ENCODE assay signal across 8 mouse cellular contexts in genomic region chr12:105104036-105104435, GRCm38 (mm10). TPM values are rescaled to one million over a fixed set of nuclear protein-coding genes. Genes with fewer than 3 reads are reported as not detected.
DNase-seq lines count a peak whose midpoint lies in the region; ATAC-seq and TF ChIP-seq lines count a peak whose summit lies in the region.

No protein-coding gene starts in this region.

- no peak overlapping the region for H3K27ac ChIP-seq in heart, embryonic 11.5 days (ENCODE audit: low read depth, low read length)
- H3K27ac ChIP-seq in embryonic fibroblast, embryonic 13.5 days (ENCODE audit: insufficient read depth, low read length): no peak overlapping the region
- H3K27ac ChIP-seq in midbrain, postnatal 0 days (ENCODE audit: low read depth, low read length): no peak overlapping the region; the same call in 1 of the 2 replicates
- no peak overlapping the region for H3K27ac ChIP-seq in stomach, postnatal 0 days (replicated peaks)

- TF ChIP-seq POLR2A in embryonic fibroblast, embryonic 13.5 days (IDR thresholded peaks at IDR 0.05; ENCODE audit: low read depth, low read length): no peak

- no peak overlapping the region for H3K4me3 ChIP-seq in heart, embryonic 11.5 days (ENCODE audit: low read depth, low read length)
- no peak overlapping the region for H3K4me3 ChIP-seq in embryonic fibroblast, embryonic 13.5 days (ENCODE audit: insufficient read depth, low read length)
- H3K4me3 ChIP-seq in midbrain, postnatal 0 days (ENCODE audit: low read depth, low read length): no peak overlapping the region
- no peak overlapping the region for H3K4me3 ChIP-seq in stomach, postnatal 0 days (ENCODE audit: low read depth, low read length)

- no peak for TF ChIP-seq EP300 in stomach, postnatal 0 days (optimal IDR thresholded peaks at IDR 0.05)

- 11% methylated on average over 4 of the region's 4 CpGs for WGBS in heart, embryonic 11.5 days (ENCODE audit: insufficient replicate concordance)
- 2% methylated on average over 4 of the region's 4 CpGs for WGBS in midbrain, postnatal 0 days
- WGBS in stomach, postnatal 0 days: under 1% methylated on average over 4 of the region's 4 CpGs

- H3K4me2 ChIP-seq in heart, embryonic 11.5 days: no peak overlapping the region
- H3K4me2 ChIP-seq in midbrain, postnatal 0 days (ENCODE audit: low read depth, low read length, poor library complexity, severe bottlenecking): no peak overlapping the region
- no peak overlapping the region for H3K4me2 ChIP-seq in stomach, postnatal 0 days (replicated peaks; ENCODE audit: low read depth)

- peaks cover 2% of the 10 kb centered on the region; the same call in 1 of the 2 replicates for H3K27me3 ChIP-seq in heart, embryonic 11.5 days (ENCODE audit: control insufficient read depth, insufficient read depth, low read length)
- no peaks in the 10 kb centered on the region for H3K27me3 ChIP-seq in midbrain, postnatal 0 days (ENCODE audit: insufficient read depth, low read length)
- H3K27me3 ChIP-seq in stomach, postnatal 0 days (ENCODE audit: control insufficient read depth, insufficient read depth, low read length): no peaks in the 10 kb centered on the region

- no peak for ATAC-seq in heart, embryonic 11.5 days (replicated peaks; ENCODE audit: insufficient number of reproducible peaks, low FRiP score, low TSS enrichment)
- no peak for ATAC-seq in midbrain, postnatal 0 days (ENCODE audit: low FRiP score)
- ATAC-seq in stomach, postnatal 0 days (ENCODE audit: low FRiP score, low TSS enrichment): no peak

- intact Hi-C loops in left cerebral cortex, postnatal 36 days (cut with DNase I): loop anchor here (2.0 kb wide), 1 partner anchor 53 kb away; no protein-coding TSS in a partner anchor

- H3K4me1 ChIP-seq in heart, embryonic 11.5 days (ENCODE audit: control insufficient read depth, insufficient read depth, low read length): peaks cover 4% of the 10 kb centered on the region
- no peaks in the 10 kb centered on the region for H3K4me1 ChIP-seq in embryonic fibroblast, embryonic 13.5 days (ENCODE audit: control insufficient read depth, insufficient read depth, low read length)
- H3K4me1 ChIP-seq in midbrain, postnatal 0 days (ENCODE audit: insufficient read depth, low read length): peaks cover 7% of the 10 kb centered on the region
- H3K4me1 ChIP-seq in stomach, postnatal 0 days (replicated peaks; ENCODE audit: control insufficient read depth, insufficient read depth): no peaks in the 10 kb centered on the region

- peak; percentile 71 for DNase-seq in heart, adult 11 months
- DNase-seq in adrenal gland, postnatal 36 days: peak; percentile 86 to 89
- peak; percentile 88 for DNase-seq in heart, postnatal 4 days
- peak; percentile 54 to 60 for DNase-seq in left cerebral cortex, postnatal 36 days (ENCODE audit: low spot score in 2 of 2)
- peak; percentile 89 for DNase-seq in midbrain, postnatal 0 days (ENCODE audit: low spot score)
- DNase-seq in stomach, postnatal 0 days (ENCODE audit: low spot score): peak; percentile 75

- no peaks in the 10 kb centered on the region for H3K36me3 ChIP-seq in heart, embryonic 11.5 days (ENCODE audit: control insufficient read depth, insufficient read depth, low read length)
- H3K36me3 ChIP-seq in midbrain, postnatal 0 days (ENCODE audit: insufficient read depth, low read length): no peaks in the 10 kb centered on the region
- no peaks in the 10 kb centered on the region for H3K36me3 ChIP-seq in stomach, postnatal 0 days (ENCODE audit: control insufficient read depth, insufficient read depth, low read length)

- H3K9me3 ChIP-seq in heart, embryonic 11.5 days (replicated peaks; ENCODE audit: control insufficient read depth, low read length): no peaks in the 10 kb centered on the region
- no peaks in the 10 kb centered on the region for H3K9me3 ChIP-seq in midbrain, postnatal 0 days (ENCODE audit: low read length)
- H3K9me3 ChIP-seq in stomach, postnatal 0 days (ENCODE audit: control insufficient read depth, low read length): no peaks in the 10 kb centered on the region

- TF ChIP-seq CTCF in embryonic fibroblast, embryonic 13.5 days (IDR thresholded peaks at IDR 0.05; ENCODE audit: borderline replicate concordance, insufficient read depth, low read length): peak; percentile 56
- peak; percentile 88 for TF ChIP-seq CTCF in midbrain, postnatal 0 days (IDR thresholded peaks at IDR 0.05)
- peak; percentile 85 for TF ChIP-seq CTCF in stomach, postnatal 0 days (IDR thresholded peaks at IDR 0.05; ENCODE audit: low read depth)

- no peak overlapping the region for H3K9ac ChIP-seq in heart, embryonic 11.5 days (ENCODE audit: low read depth, low read length)
- no peak overlapping the region for H3K9ac ChIP-seq in midbrain, postnatal 0 days (replicated peaks; ENCODE audit: low read length, poor library complexity, severe bottlenecking)
- H3K9ac ChIP-seq in stomach, postnatal 0 days (ENCODE audit: low read length): no peak overlapping the region

RNA-seq across cellular contexts. Expression of gene Tcl1b2, which starts 41.8 kb away (rescaled TPM):
- not detected in 2 replicates for polyA plus RNA-seq in heart, embryonic 11.5 days (2014; fragmentation: Nextera tagmentation; extraction: Ambion mirVana)
- not detected for total RNA-seq in adrenal gland, postnatal 36 days (2021)
- polyA plus RNA-seq in embryonic fibroblast, embryonic 13.5 days (2011; ENCODE audit: insufficient read length, low read depth, missing spikeins): not detected in 2 replicates
- not detected for total RNA-seq in heart, postnatal 4 days (2021)
- total RNA-seq in left cerebral cortex, postnatal 36 days (2021): not detected
- total RNA-seq in midbrain, postnatal 0 days (2014; rRNA removed): not detected in 2 replicates
- not detected in 2 replicates for polyA plus RNA-seq in midbrain, postnatal 0 days (2015; fragmentation: Nextera tagmentation; extraction: Ambion mirVana)
- polyA plus RNA-seq in stomach, postnatal 0 days (2015; fragmentation: Nextera tagmentation; extraction: Ambion mirVana): not detected in 2 replicates

RNA-seq across cellular contexts. Expression of gene Tcl1b1, which starts 55.5 kb away (rescaled TPM):
- not detected in 2 replicates for polyA plus RNA-seq in heart, embryonic 11.5 days (2014; fragmentation: Nextera tagmentation; extraction: Ambion mirVana)
- total RNA-seq in adrenal gland, postnatal 36 days (2021): not detected
- not detected in 2 replicates for polyA plus RNA-seq in embryonic fibroblast, embryonic 13.5 days (2011; ENCODE audit: insufficient read length, low read depth, missing spikeins)
- not detected for total RNA-seq in heart, postnatal 4 days (2021)
- not detected for total RNA-seq in left cerebral cortex, postnatal 36 days (2021)
- total RNA-seq in midbrain, postnatal 0 days (2014; rRNA removed): not detected in 2 replicates
- not detected in 2 replicates for polyA plus RNA-seq in midbrain, postnatal 0 days (2015; fragmentation: Nextera tagmentation; extraction: Ambion mirVana)
- polyA plus RNA-seq in stomach, postnatal 0 days (2015; fragmentation: Nextera tagmentation; extraction: Ambion mirVana): not detected in 2 replicates
